Mouse (Mus musculus): ENCODE measurements around the gene Palb2.

GRCm38 (mm10) chr7:122074374-122074773 lies 58.4 kb downstream of the Palb2 start:
- TF ChIP-seq TCF12 (IDR thresholded peaks at IDR 0.05; ENCODE audit: insufficient read depth, poor library complexity, severe bottlenecking) (no peak), POLR2A (IDR thresholded peaks at IDR 0.05; ENCODE audit: insufficient read length, low read depth) (no peak), MYOG (IDR thresholded peaks at IDR 0.05; ENCODE audit: control insufficient read depth in 1 of 3, insufficient read depth in 1 of 3, insufficient read length in 2 of 3, low read depth in 2 of 3) (no peak), E2F4 (IDR thresholded peaks at IDR 0.05; ENCODE audit: insufficient read depth) (no peak), MAX (IDR thresholded peaks at IDR 0.05; ENCODE audit: low read depth) (no peak)

Measured in myocyte (in vitro differentiated cells).